Mouse (Mus musculus): ENCODE results near the gene Oscp1. TPM values are rescaled to one million over a fixed set of nuclear protein-coding genes. Genes with fewer than 3 reads are reported as not detected.

The Oscp1 gene
- polyA plus RNA-seq, 1 experiment, result 12.8 TPM

- H3ac ChIP-seq (ENCODE audit: control insufficient read depth, insufficient read length), result no peak overlapping the region
- H3K27me3 ChIP-seq (ENCODE audit: control insufficient read depth, insufficient read depth, insufficient read length), result no peaks in the 10 kb centered on the region
- no peak overlapping the region for H3K4me2 ChIP-seq (ENCODE audit: low read depth)
- no peaks in the 10 kb centered on the region for H3K79me2 ChIP-seq (ENCODE audit: control insufficient read depth, insufficient read depth)
- H3K36me3 ChIP-seq (ENCODE audit: control insufficient read depth, insufficient read depth), result no peaks in the 10 kb centered on the region
- H3K4me3 ChIP-seq, result no peak overlapping the region
- TF ChIP-seq POLR2AphosphoS2 (IDR thresholded peaks at IDR 0.05; ENCODE audit: insufficient read length, low read depth) (no peak), USF1 (IDR thresholded peaks at IDR 0.05; ENCODE audit: low read depth) (no peak), TCF12 (IDR thresholded peaks at IDR 0.05; ENCODE audit: insufficient read depth, poor library complexity, severe bottlenecking) (no peak), SRF (IDR thresholded peaks at IDR 0.05; ENCODE audit: control insufficient read depth, insufficient read length, low read depth) (no peak), REST (IDR thresholded peaks at IDR 0.05; ENCODE audit: insufficient read depth, insufficient read length) (no peak), POLR2A (IDR thresholded peaks at IDR 0.05; ENCODE audit: insufficient read length, low read depth) (no peak), CEBPB (IDR thresholded peaks at IDR 0.05; ENCODE audit: insufficient read depth, poor library complexity, severe bottlenecking) (no peak), MYOG (IDR thresholded peaks at IDR 0.05; ENCODE audit: control insufficient read depth in 1 of 3, insufficient read depth in 1 of 3, insufficient read length in 2 of 3, low read depth in 2 of 3) (no peak), E2F4 (IDR thresholded peaks at IDR 0.05; ENCODE audit: insufficient read depth) (no peak), MAX (IDR thresholded peaks at IDR 0.05; ENCODE audit: low read depth) (no peak), MYOD1 (IDR thresholded peaks at IDR 0.05; ENCODE audit: control insufficient read depth in 1 of 3, insufficient read length in 2 of 3, low read depth in 2 of 3) (no peak), TCF3 (IDR thresholded peaks at IDR 0.05; ENCODE audit: insufficient read length, low read depth) (no peak)
Measured at GRCm38 (mm10) chr4:126084382-126084781, 26.0 kb downstream of the Oscp1 start.

GRCm38 (mm10) chr4:126085996-126086576 lies 27.7 kb downstream of the Oscp1 start:
- no peak overlapping the region for H3K4me2 ChIP-seq (ENCODE audit: low read depth)
- H3K27me3 ChIP-seq (ENCODE audit: control insufficient read depth, insufficient read depth, insufficient read length), result no peaks in the 10 kb centered on the region
- no peak overlapping the region for H3K4me3 ChIP-seq
- no peak overlapping the region for H3ac ChIP-seq (ENCODE audit: control insufficient read depth, insufficient read length)
- no peaks in the 10 kb centered on the region for H3K36me3 ChIP-seq (ENCODE audit: control insufficient read depth, insufficient read depth)
- TF ChIP-seq USF1 (IDR thresholded peaks at IDR 0.05; ENCODE audit: low read depth) (no peak), TCF12 (IDR thresholded peaks at IDR 0.05; ENCODE audit: insufficient read depth, poor library complexity, severe bottlenecking) (no peak), TCF3 (IDR thresholded peaks at IDR 0.05; ENCODE audit: insufficient read length, low read depth) (no peak), POLR2A (IDR thresholded peaks at IDR 0.05; ENCODE audit: insufficient read length, low read depth) (no peak), SRF (IDR thresholded peaks at IDR 0.05; ENCODE audit: control insufficient read depth, insufficient read length, low read depth) (no peak), MAX (IDR thresholded peaks at IDR 0.05; ENCODE audit: low read depth) (no peak), POLR2AphosphoS2 (IDR thresholded peaks at IDR 0.05; ENCODE audit: insufficient read length, low read depth) (no peak), MYOG (IDR thresholded peaks at IDR 0.05; ENCODE audit: control insufficient read depth in 1 of 3, insufficient read depth in 1 of 3, insufficient read length in 2 of 3, low read depth in 2 of 3) (no peak), E2F4 (IDR thresholded peaks at IDR 0.05; ENCODE audit: insufficient read depth) (no peak), CEBPB (IDR thresholded peaks at IDR 0.05; ENCODE audit: insufficient read depth, poor library complexity, severe bottlenecking) (no peak), MYOD1 (IDR thresholded peaks at IDR 0.05; ENCODE audit: control insufficient read depth in 1 of 3, insufficient read length in 2 of 3, low read depth in 2 of 3) (no peak), REST (IDR thresholded peaks at IDR 0.05; ENCODE audit: insufficient read depth, insufficient read length) (no peak)
- H3K79me2 ChIP-seq (ENCODE audit: control insufficient read depth, insufficient read depth), result no peaks in the 10 kb centered on the region

GRCm38 (mm10) chr4:126090101-126090847 lies 31.9 kb downstream of the Oscp1 start:
- Histone ChIP-seq H3K4me3 (no peak overlapping the region), H3K36me3 (ENCODE audit: control insufficient read depth, insufficient read depth) (no peaks in the 10 kb centered on the region), H3K4me2 (ENCODE audit: low read depth) (no peak overlapping the region), H3K79me2 (ENCODE audit: control insufficient read depth, insufficient read depth) (no peaks in the 10 kb centered on the region), H3K27me3 (ENCODE audit: control insufficient read depth, insufficient read depth, insufficient read length) (no peaks in the 10 kb centered on the region), H3ac (ENCODE audit: control insufficient read depth, insufficient read length) (no peak overlapping the region)
- TF ChIP-seq CEBPB (IDR thresholded peaks at IDR 0.05; ENCODE audit: insufficient read depth, poor library complexity, severe bottlenecking), result no peak
- TF ChIP-seq REST (IDR thresholded peaks at IDR 0.05; ENCODE audit: insufficient read depth, insufficient read length), result no peak
- no peak for TF ChIP-seq POLR2A (IDR thresholded peaks at IDR 0.05; ENCODE audit: insufficient read length, low read depth)
- no peak for TF ChIP-seq MAX (IDR thresholded peaks at IDR 0.05; ENCODE audit: low read depth)
- TF ChIP-seq SRF (IDR thresholded peaks at IDR 0.05; ENCODE audit: control insufficient read depth, insufficient read length, low read depth), result no peak
- TF ChIP-seq TCF12 (IDR thresholded peaks at IDR 0.05; ENCODE audit: insufficient read depth, poor library complexity, severe bottlenecking), result no peak
- no peak for TF ChIP-seq MYOG (IDR thresholded peaks at IDR 0.05; ENCODE audit: control insufficient read depth in 1 of 3, insufficient read depth in 1 of 3, insufficient read length in 2 of 3, low read depth in 2 of 3)
- TF ChIP-seq MYOD1 (IDR thresholded peaks at IDR 0.05; ENCODE audit: control insufficient read depth in 1 of 3, insufficient read length in 2 of 3, low read depth in 2 of 3), result no peak
- TF ChIP-seq POLR2AphosphoS2 (IDR thresholded peaks at IDR 0.05; ENCODE audit: insufficient read length, low read depth), result no peak

GRCm38 (mm10) chr4:126090848-126091124 lies 32.4 kb downstream of the Oscp1 start:
- Histone ChIP-seq H3K36me3 (ENCODE audit: control insufficient read depth, insufficient read depth) (no peaks in the 10 kb centered on the region), H3ac (ENCODE audit: control insufficient read depth, insufficient read length) (no peak overlapping the region), H3K79me2 (ENCODE audit: control insufficient read depth, insufficient read depth) (no peaks in the 10 kb centered on the region), H3K27me3 (ENCODE audit: control insufficient read depth, insufficient read depth, insufficient read length) (no peaks in the 10 kb centered on the region), H3K4me3 (no peak overlapping the region), H3K4me2 (ENCODE audit: low read depth) (no peak overlapping the region)
- TF ChIP-seq SRF (IDR thresholded peaks at IDR 0.05; ENCODE audit: control insufficient read depth, insufficient read length, low read depth) (no peak), REST (IDR thresholded peaks at IDR 0.05; ENCODE audit: insufficient read depth, insufficient read length) (no peak), POLR2A (IDR thresholded peaks at IDR 0.05; ENCODE audit: insufficient read length, low read depth) (no peak), POLR2AphosphoS2 (IDR thresholded peaks at IDR 0.05; ENCODE audit: insufficient read length, low read depth) (no peak), USF1 (IDR thresholded peaks at IDR 0.05; ENCODE audit: low read depth) (no peak), TCF3 (IDR thresholded peaks at IDR 0.05; ENCODE audit: insufficient read length, low read depth) (no peak), CEBPB (IDR thresholded peaks at IDR 0.05; ENCODE audit: insufficient read depth, poor library complexity, severe bottlenecking) (no peak), MAX (IDR thresholded peaks at IDR 0.05; ENCODE audit: low read depth) (no peak), MYOD1 (IDR thresholded peaks at IDR 0.05; ENCODE audit: control insufficient read depth in 1 of 3, insufficient read length in 2 of 3, low read depth in 2 of 3) (no peak), MYOG (IDR thresholded peaks at IDR 0.05; ENCODE audit: control insufficient read depth in 1 of 3, insufficient read depth in 1 of 3, insufficient read length in 2 of 3, low read depth in 2 of 3) (no peak), TCF12 (IDR thresholded peaks at IDR 0.05; ENCODE audit: insufficient read depth, poor library complexity, severe bottlenecking) (no peak), E2F4 (IDR thresholded peaks at IDR 0.05; ENCODE audit: insufficient read depth) (no peak)
